Mouse (Mus musculus) cerebellum, adult 2 months (tissue): Measurements from ENCODE around the gene Akr1b8.

ENCODE experiments used
- CTCF ChIP-seq: fragments of 200-500 bp; IDR thresholded peaks from 2 replicates; pipeline ENCODE4 v1.5.1; 2011; ENCODE audit warnings: low read depth, mild to moderate bottlenecking, control low read depth, low read length, moderate library complexity, borderline replicate concordance; ENCODE audit not compliant: insufficient read depth
- POLR2A ChIP-seq: fragments of 200-500 bp; IDR thresholded peaks from 2 replicates; pipeline ENCODE4 v1.6.1; 2011; ENCODE audit warnings: low read length, control low read depth, borderline replicate concordance; ENCODE audit not compliant: insufficient read depth

DNA sequence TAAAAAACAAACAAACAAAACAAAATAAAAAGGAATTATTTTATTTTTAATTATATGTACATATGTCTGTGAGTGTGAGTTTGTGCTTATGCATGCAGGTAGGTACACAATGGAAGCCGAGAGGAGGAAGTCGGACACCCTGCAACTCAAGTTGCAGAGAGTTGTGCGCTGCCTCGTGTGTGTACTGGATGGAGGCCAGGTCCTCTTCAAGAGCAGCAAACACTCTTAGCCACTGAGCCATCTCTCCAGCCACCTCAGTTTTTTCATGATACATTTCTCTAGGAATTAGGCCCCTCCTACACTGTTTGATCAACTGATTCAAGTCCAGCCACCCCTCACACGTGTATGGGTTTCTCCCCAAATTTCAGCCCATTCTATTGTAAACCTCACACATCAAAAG lies 19.2 kb upstream of the Akr1b8 start:
- TF ChIP-seq CTCF: no peak
- TF ChIP-seq POLR2A: no peak
